In genomic region chr1:86433359-86433758, GRCm38 (mm10) we compare ENCODE assay signal across 7 mouse cellular contexts. TPM values are rescaled to one million over a fixed set of nuclear protein-coding genes. Genes with fewer than 3 reads are reported as not detected.
A peak's percentile ranks its signal among the peaks of the same experiment; 100 is the strongest.
DNase-seq lines count a peak whose midpoint lies in the region; ATAC-seq and TF ChIP-seq lines count a peak whose summit lies in the region.

No protein-coding gene starts in this region.

- H3K27ac ChIP-seq in lung, embryonic 14.5 days (ENCODE audit: low read depth) = peak overlapping the region; percentile 99
- peak overlapping the region; percentile 99 for H3K27ac ChIP-seq in forebrain, embryonic 15.5 days (replicated peaks)
- H3K27ac ChIP-seq in limb, embryonic 12.5 days = peak overlapping the region; percentile 97
- H3K27ac ChIP-seq in neural tube, embryonic 15.5 days (replicated peaks) = peak overlapping the region; percentile 97

- no peaks in the 10 kb centered on the region for H3K36me3 ChIP-seq in lung, embryonic 14.5 days (ENCODE audit: insufficient read depth)
- H3K36me3 ChIP-seq in forebrain, embryonic 15.5 days = no peaks in the 10 kb centered on the region
- no peaks in the 10 kb centered on the region for H3K36me3 ChIP-seq in limb, embryonic 12.5 days
- no peaks in the 10 kb centered on the region for H3K36me3 ChIP-seq in neural tube, embryonic 15.5 days

- no peak for TF ChIP-seq CTCF in lung, embryonic 14.5 days (IDR thresholded peaks at IDR 0.05; ENCODE audit: low read depth)

- no peaks in the 10 kb centered on the region for H3K27me3 ChIP-seq in lung, embryonic 14.5 days (ENCODE audit: insufficient read depth, low read length)
- no peaks in the 10 kb centered on the region for H3K27me3 ChIP-seq in forebrain, embryonic 15.5 days
- no peaks in the 10 kb centered on the region for H3K27me3 ChIP-seq in limb, embryonic 12.5 days
- H3K27me3 ChIP-seq in neural tube, embryonic 15.5 days (replicated peaks) = no peaks in the 10 kb centered on the region

- ATAC-seq in lung, embryonic 14.5 days (ENCODE audit: insufficient read depth) = no peak
- no peak for ATAC-seq in forebrain, embryonic 15.5 days (replicated peaks)
- ATAC-seq in limb, embryonic 12.5 days (ENCODE audit: insufficient number of reproducible peaks, insufficient read depth, low FRiP score, low TSS enrichment, low read depth) = no peak
- no peak for ATAC-seq in neural tube, embryonic 15.5 days (ENCODE audit: low FRiP score)

- 81% methylated on average over 7 of the region's 7 CpGs for WGBS in lung, embryonic 14.5 days
- 86% methylated on average over 7 of the region's 7 CpGs for WGBS in forebrain, embryonic 15.5 days
- 79% methylated on average over 7 of the region's 7 CpGs for WGBS in limb, embryonic 12.5 days
- 79% methylated on average over 7 of the region's 7 CpGs for WGBS in neural tube, embryonic 15.5 days

- H3K4me2 ChIP-seq in lung, embryonic 14.5 days = no peak overlapping the region
- no peak overlapping the region for H3K4me2 ChIP-seq in forebrain, embryonic 15.5 days (replicated peaks)
- H3K4me2 ChIP-seq in limb, embryonic 12.5 days = no peak overlapping the region
- H3K4me2 ChIP-seq in neural tube, embryonic 15.5 days = no peak overlapping the region

- peaks cover 11% of the 10 kb centered on the region for H3K4me1 ChIP-seq in lung, embryonic 14.5 days (ENCODE audit: insufficient read depth)
- H3K4me1 ChIP-seq in forebrain, embryonic 15.5 days = peaks cover 29% of the 10 kb centered on the region
- H3K4me1 ChIP-seq in limb, embryonic 12.5 days (replicated peaks) = peaks cover 27% of the 10 kb centered on the region
- H3K4me1 ChIP-seq in neural tube, embryonic 15.5 days = peaks cover 23% of the 10 kb centered on the region

- no peak overlapping the region for H3K4me3 ChIP-seq in lung, embryonic 14.5 days (ENCODE audit: low read depth, low read length)
- H3K4me3 ChIP-seq in forebrain, embryonic 15.5 days = no peak overlapping the region
- H3K4me3 ChIP-seq in limb, embryonic 12.5 days (replicated peaks) = no peak overlapping the region
- no peak overlapping the region for H3K4me3 ChIP-seq in neural tube, embryonic 15.5 days (replicated peaks)

- H3K9ac ChIP-seq in lung, embryonic 14.5 days = peak overlapping the region; percentile 84
- no peak overlapping the region for H3K9ac ChIP-seq in forebrain, embryonic 15.5 days (replicated peaks)
- no peak overlapping the region for H3K9ac ChIP-seq in limb, embryonic 12.5 days (replicated peaks)
- no peak overlapping the region for H3K9ac ChIP-seq in neural tube, embryonic 15.5 days (replicated peaks)

- no peak for DNase-seq in lung, embryonic 14.5 days
- DNase-seq in lung, postnatal 10 days = no peak
- no peak for DNase-seq in spleen, postnatal 36 days (ENCODE audit: low spot score in 2 of 2)
- DNase-seq in thymus, postnatal 14 days = no peak

- no peaks in the 10 kb centered on the region for H3K9me3 ChIP-seq in lung, embryonic 14.5 days (ENCODE audit: low read depth, low read length)
- H3K9me3 ChIP-seq in forebrain, embryonic 15.5 days = no peaks in the 10 kb centered on the region
- H3K9me3 ChIP-seq in limb, embryonic 12.5 days = no peaks in the 10 kb centered on the region
- no peaks in the 10 kb centered on the region for H3K9me3 ChIP-seq in neural tube, embryonic 15.5 days (replicated peaks)

RNA-seq across cellular contexts. Expression of gene Tex44, which starts 7.2 kb away (rescaled TPM):
- polyA plus RNA-seq in lung, embryonic 14.5 days (2014; fragmentation: Nextera tagmentation; extraction: Ambion mirVana) = not detected in 2 replicates
- polyA plus RNA-seq in forebrain, embryonic 15.5 days (2015; fragmentation: Nextera tagmentation; extraction: Ambion mirVana) = not detected in 2 replicates
- not detected in 2 replicates for polyA plus RNA-seq in limb, embryonic 12.5 days (2016; fragmentation: Nextera tagmentation; extraction: Ambion mirVana)
- polyA plus RNA-seq in neural tube, embryonic 15.5 days (2015; fragmentation: Nextera tagmentation; extraction: Ambion mirVana) = not detected in 2 replicates

RNA-seq across cellular contexts. Expression of gene Nmur1, which starts 7.3 kb away (rescaled TPM):
- polyA plus RNA-seq in lung, embryonic 14.5 days (2014; fragmentation: Nextera tagmentation; extraction: Ambion mirVana) = not detected in 2 replicates
- polyA plus RNA-seq in forebrain, embryonic 15.5 days (2015; fragmentation: Nextera tagmentation; extraction: Ambion mirVana) = 0.18 TPM in 1 of 2 replicates, not detected in the other
- polyA plus RNA-seq in limb, embryonic 12.5 days (2016; fragmentation: Nextera tagmentation; extraction: Ambion mirVana) = not detected in 2 replicates
- 0.13 TPM in 1 of 2 replicates, not detected in the other for polyA plus RNA-seq in neural tube, embryonic 15.5 days (2015; fragmentation: Nextera tagmentation; extraction: Ambion mirVana)
